Mouse (Mus musculus) megakaryocyte, embryonic 14.5 days (primary cell): ENCODE results near the gene Doc2b.

Experiments
- FLI1 ChIP-seq: IDR thresholded peaks from 2 replicates; pipeline ENCODE4 v1.6.1; 2012; ENCODE audit warnings: low read length, inconsistent platforms, mixed read lengths
- GATA1 ChIP-seq: IDR thresholded peaks from 3 replicates; pipeline ENCODE4 v1.6.1; 2012; ENCODE audit warnings: mixed read lengths, low read length, inconsistent platforms, borderline replicate concordance

DNA sequence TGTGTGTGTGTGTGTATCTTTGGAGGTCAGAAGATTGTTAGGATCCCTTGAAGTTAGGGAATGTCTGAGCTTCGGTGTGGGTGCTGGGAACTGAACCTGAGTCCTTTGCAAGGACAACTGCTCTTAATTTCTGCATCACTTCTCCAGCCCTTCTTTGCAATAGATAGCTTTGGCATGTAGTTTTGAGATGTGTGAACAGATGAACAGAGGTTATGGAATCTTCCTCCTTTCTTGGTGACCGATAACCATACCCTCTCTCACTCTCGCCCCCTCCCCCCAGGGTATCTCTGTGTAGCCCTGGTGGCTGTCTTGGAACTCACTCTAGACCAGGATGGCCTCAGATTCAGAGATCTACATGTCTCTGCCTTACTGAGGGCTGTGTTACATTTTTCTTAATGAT lies 51.1 kb downstream of the Doc2b start:
- TF ChIP-seq GATA1 = no peak
- TF ChIP-seq FLI1 = no peak
